Mouse (Mus musculus) heart, postnatal 36 days (tissue): ENCODE results near the gene Gm5767. TPM values are rescaled to one million over a fixed set of nuclear protein-coding genes. Genes with fewer than 3 reads are reported as not detected.

Experiments
- DNase-seq, 2 experiments: peaks; one replicate each; pipeline ENCODE4 v3.0.0; 2021 to 2022
- intact Hi-C: fragments of 180-260 bp; cut with DNase I; formaldehyde crosslinking; loops from one replicate; pipeline ENCODE4 v1.15.1; 2025
- total RNA-seq, 2 experiments: library from RNA; stranded (reverse); gene quantifications; 2 replicates each; pipeline ENCODE4 v1.2.3; 2021

Gene Gm5767
- not detected for total RNA-seq

DNA sequence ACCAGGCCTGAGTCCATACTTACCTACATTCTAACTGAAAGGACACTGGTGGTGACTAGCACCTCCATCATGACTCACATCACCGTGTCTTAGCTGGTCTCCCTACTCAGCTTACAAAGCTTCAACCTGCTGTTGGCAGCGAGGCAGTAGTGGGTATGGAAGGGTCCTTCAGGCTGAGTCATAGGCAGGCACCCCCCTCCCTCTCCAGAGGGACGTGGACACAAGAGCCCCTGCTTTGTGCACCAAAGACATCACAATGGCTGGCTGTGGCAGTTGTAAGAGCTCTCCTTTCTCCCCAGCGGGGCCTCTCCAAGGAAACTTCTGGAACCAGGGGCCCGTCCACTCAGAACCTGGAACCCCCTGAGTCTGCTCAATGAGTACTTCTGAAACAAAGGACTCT lies at the start of gene Gm5767:
Gene Gm5767, plus strand, starts transcription at position 301 of the 400 bp plus-strand sequence.
- intact Hi-C loops = no loop called here
- no peak for DNase-seq

DNA sequence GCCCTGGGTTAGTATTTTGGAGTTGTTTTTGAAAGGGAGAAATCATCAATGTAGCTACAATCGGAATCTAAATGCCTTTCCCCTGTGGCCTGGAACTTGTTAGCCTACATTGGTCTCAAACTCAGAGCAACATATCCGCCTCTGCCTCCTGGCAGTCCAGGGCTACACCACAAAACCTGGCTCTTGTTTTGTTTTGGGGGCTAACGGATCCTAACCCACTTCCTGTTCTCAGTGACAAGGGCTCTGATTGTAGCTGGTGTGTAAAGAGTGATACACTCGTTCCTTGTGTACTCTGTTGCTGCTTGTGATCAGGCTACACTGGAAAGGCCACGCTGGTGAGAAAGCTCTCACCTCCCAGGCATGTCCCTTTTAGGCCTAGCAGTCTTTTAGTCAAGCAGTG lies 49.1 kb upstream of the Gm5767 start:
- intact Hi-C loops = loop anchor here (10.0 kb wide), 1 partner anchor 137 kb away; no protein-coding TSS in a partner anchor
- no peak for DNase-seq

DNA sequence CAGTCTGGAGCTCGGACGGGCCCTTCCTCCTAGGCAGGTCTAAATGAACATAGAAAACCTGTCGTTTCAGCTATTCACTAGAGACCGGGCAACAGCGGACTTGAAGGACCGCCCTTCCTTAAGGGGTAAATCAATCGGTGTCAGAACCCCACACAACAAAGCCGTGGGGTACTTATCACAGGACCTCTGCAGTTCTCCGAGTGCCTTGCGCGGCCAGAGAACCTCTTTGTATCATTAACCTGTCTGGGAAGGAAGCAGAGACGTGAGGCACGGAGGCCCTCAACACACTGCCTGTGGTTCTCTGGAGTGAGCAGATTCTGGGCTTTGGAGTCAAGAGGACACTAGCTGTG lies 43.7 kb upstream of the Gm5767 start:
- intact Hi-C loops = loop anchor here (5.0 to 10.0 kb wide), 2 partner anchors 142 to 190 kb away; no protein-coding TSS in a partner anchor
- no peak for DNase-seq

DNA sequence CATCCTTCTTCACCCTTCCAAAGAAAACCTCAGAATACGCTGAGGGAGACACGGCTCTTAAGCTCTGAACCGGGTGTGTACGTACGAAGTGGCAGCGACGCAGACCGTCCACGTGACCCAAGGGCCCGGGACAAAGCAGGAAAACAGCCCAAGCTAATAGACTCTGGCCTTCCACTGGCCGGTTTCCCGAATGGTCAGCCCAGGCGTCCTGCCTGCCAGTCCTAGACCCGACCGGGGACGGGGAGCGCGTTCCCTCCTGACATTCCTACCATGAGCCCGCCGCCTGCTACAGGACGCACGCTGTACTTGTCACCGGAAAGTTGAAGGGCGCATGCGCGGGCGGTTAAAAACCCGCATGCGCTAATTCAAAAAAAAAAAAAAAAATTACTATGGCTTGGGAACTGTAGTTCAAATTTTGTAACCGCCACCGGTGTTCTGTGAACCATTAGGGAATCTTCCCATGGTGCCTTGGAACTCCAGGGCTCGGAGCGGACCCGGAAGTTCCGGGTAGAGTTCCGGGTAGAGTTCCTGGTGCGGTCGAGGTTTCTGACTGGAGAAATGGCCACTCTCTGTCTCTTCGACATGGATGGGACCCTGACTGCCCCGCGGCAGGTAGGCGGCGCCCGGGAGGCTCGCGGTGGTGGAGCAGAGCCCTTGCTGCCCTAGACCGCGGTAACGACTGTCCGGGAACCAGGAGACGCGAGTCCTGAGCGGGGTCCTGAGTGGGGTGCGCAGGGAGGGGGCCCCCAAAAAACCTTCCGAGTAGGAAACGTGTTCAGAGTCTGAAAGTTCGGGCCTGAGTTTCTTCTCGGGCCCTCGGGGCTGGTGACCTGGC lies 43.1 kb upstream of the Gm5767 start, which contains the start of the genes Pmm2 and Tmem186:
Gene Pmm2, plus strand, starts transcription at position 458 of the 835 bp plus-strand sequence.
Gene Tmem186, minus strand, starts transcription at position 496 of the 835 bp plus-strand sequence.
- DNase-seq = peak; percentile 82 to 87
- intact Hi-C loops = loop anchor here (5.0 to 10.0 kb wide), 2 partner anchors 143 to 190 kb away; no protein-coding TSS in a partner anchor

DNA sequence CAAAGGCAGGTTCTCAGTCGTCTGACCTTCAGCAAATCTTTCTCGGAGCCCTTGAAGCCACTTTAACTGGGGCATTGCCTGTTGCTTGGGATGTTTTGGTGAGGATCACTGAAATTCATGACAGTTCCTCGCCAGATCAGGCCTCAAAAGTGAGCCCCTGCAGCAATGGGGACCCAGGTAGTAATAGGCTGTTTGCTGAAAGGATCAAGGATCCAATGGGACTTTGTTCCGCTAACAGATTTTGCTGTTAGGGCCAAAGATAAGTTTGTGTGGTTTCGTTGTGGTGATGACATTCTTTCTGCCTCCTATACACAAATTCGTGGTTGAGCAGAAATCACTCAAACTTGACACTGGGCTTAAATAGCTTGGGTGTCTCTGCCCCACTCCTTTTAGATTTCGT lies 42.4 kb upstream of the Gm5767 start:
- intact Hi-C loops = loop anchor here (5.0 to 10.0 kb wide), 2 partner anchors 143 to 189 kb away; no protein-coding TSS in a partner anchor
- no peak for DNase-seq

DNA sequence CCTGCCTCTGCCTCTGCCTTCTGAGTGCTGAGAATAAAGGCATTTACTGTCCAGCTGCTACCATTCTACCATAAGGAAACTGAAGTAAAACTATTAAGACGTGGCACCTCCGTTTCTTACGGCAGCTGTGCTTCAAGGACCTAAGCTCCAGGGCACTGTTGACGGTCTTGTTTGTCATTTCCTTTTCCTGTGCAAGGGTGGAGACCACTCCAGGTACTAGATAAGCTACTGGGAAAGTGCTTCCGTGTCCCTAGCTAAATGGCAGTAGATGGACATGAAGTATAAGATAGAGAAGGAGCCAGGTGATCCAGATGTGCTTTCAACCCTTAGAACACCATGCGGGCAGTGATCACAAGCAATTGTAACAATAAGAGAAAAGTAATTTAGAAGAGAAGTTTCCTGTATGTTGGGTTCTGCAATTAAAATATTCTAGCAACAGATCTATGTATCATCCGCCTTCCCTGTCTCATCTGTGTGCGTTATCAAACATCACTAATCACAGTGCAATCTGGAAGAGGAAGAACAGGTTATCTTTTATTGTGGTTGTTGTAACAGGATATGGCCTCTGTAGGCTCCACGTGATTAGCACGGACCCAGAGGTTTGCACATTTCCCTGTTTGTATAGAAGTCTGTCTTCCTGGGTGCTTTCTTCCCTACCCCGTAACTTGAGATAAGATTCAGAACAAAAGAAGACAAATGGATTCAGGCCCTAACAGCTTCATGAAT lies 40.9 kb upstream of the Gm5767 start:
- DNase-seq = no peak
- intact Hi-C loops = loop anchor here (5.0 to 10.0 kb wide), 2 partner anchors 145 to 188 kb away; no protein-coding TSS in a partner anchor

DNA sequence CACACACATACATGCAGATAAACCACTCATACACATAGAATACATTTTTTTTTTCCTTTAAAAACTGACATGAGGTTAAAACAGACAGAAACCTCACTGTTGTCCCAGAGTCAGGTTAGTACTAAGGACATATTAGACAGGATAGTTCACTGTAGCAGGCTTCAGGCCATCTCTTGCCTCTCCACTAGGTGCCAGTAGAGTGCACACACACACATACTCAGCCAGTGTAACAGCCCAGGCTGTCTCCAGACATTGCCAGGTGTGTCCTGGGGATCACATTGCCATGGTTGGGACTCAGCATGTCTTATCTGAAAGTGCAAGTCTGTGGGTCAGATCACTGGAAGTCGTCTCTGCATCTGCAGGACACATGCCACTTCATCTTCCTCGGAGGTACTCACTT lies 36.7 kb upstream of the Gm5767 start:
- peak in 1 of 2 experiments; percentile 48 for DNase-seq
- intact Hi-C loops = loop anchor here (1.0 kb wide), 1 partner anchor 30 kb away; no protein-coding TSS in a partner anchor

DNA sequence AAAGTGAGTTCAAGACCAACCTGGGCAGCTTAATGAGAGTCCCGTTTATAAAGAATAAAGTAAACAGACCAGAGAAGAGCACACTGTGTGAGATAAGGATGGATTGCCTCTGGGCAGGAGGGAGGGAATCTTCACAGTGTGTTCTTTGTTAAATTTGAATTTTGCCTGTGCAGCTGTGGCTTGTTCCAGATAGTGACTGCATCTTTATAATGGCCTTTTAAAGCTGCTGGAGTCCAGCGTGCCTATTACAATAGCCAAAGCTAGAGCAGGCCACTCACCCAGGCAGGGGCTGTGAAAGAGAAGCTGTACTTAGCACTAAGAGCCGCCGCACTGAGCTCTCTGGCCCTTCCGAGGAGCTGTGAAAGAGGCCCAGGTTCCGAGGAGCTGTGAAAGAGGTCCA lies 35.0 kb upstream of the Gm5767 start:
- intact Hi-C loops = no loop called here
- no peak for DNase-seq

DNA sequence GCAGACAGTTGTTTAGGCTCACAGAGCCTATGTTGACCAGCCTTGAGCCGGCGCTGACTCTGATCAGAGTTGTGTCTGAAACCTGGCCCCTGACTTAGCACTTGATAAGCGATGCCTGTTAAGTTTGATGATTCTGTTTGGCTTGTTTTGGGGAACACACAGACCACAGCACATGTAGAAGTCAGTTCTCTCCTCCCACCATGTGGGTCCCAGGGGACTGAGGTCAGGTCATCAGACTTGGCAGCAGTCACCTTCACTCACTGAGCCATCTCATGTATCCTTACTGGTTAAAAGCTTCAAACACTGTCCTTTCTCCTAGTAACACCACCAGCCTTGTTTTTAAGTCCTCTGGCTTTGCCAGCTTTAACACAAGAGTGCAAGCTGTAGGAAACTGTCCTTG lies 30.6 kb upstream of the Gm5767 start:
- no peak for DNase-seq
- intact Hi-C loops = no loop called here

DNA sequence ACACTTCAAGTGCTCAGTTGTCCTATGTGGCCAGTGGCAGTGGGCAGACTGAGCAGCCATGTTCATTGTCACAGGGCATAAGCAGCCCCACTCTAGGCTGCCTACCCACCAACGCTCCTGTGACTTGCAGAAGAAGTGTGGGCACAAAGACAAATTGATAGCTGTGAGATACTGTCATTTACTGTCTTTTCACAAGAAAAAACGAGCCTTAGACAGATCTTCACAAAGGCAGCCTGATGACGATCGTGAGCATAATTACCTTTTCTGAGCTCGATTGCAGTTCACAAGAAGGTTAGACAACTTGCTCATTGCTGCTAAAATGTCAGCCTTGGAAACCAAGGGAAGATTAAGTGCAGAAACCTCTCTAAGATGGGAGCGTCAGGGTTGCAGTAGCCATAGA lies 25.5 kb upstream of the Gm5767 start:
- DNase-seq = no peak
- intact Hi-C loops = no loop called here

DNA sequence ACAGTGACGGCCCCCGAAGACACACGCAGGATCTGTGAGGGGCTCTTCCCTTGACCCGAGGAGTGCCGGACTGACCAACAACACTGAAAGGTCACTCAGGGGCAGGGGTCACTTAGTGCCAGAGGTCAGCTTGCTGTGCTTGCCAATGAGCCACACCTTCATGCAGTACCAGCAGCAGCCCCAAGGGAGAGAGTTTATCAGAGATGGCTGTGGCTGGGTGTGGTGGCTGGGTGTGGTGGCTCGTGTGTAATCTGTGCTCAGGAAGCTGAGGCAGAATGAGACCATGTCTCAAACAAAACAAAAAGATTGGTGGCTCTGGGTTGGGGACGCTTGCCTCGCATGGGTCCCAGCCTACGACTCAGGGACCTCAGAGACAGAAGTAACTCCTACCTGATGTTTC lies 25.0 kb upstream of the Gm5767 start:
- intact Hi-C loops = no loop called here

DNA sequence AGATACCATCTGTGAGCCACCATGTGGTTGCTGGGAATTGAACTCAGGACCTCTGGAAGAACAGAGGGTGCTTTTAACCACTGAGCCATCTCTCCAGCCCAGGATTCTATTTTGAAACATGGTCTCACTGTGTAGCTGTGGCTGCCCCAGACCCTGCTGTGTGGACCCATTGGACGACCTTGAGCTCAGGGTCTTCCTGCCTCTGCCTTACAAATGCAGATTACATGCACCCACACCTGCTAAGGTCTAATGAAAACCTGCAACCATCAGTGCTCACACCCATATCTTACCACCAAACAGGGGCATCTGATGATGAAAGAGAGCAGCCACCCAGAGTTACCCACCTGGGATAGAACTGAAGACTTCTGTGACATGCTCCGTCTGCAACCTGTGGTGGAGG lies 24.3 kb upstream of the Gm5767 start:
- no peak for DNase-seq
- intact Hi-C loops = no loop called here

More for the DNA sequence above, 25.0 kb upstream of the Gm5767 start:
- no peak for DNase-seq

DNA sequence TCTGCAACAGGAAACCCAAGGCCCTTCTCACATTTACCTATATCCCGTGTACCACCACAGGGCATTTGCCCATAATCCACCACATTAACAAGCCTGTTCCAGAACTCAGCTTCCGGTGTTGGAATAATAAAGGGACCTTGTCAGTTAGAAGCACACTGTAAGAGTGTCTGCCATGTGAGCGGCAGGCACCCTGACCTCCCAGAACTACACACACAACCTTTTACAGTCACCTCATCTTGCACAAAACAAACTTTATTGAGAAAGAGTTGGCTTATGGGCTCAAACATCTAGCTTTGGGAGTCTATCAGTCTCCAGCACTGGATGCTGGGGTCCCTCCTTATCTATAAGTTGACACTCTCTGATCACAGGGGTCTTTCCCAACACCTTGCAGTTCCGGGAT lies 22.2 kb upstream of the Gm5767 start:
- intact Hi-C loops = no loop called here
- no peak for DNase-seq

DNA sequence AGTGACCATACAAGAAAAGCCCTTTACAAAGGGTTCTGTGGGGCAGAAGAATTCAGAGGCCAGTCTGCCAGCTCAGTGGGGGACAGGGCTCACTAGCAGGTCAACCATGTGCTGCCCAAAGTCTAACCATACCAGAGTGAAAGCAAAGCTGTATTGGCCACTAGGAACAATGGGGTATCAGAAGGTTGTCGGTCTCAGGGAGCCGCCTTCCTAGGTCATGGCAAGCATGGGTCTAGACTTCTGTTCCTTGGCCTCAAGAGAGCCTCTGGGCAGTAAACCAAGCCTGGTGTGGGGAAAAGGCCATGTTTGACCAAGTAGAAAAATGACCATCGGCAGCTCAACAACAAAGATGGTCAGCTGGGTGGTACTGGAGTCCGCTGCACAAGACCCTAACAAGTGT lies 21.8 kb upstream of the Gm5767 start:
- peak in 1 of 2 experiments; percentile 40 for DNase-seq
- intact Hi-C loops = no loop called here

DNA sequence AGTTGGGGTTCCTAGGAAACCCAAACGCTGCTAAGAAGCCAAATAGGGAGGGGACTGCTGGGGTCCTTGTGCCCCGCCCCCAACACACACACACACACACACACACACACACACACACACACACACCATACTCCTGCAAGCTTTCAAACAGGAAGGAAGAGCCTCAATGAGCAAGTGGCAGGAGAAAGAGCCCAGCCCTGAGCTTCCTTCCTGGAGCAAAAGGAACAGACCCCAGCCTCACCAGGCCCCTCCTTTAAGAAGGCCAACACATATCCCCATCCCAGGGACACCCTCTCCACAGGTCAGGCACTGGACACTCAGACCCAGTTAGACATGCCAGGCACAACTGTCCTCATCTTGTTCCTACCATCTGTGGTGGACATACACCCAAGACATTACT lies 17.5 kb upstream of the Gm5767 start:
- DNase-seq = no peak
- intact Hi-C loops = no loop called here

DNA sequence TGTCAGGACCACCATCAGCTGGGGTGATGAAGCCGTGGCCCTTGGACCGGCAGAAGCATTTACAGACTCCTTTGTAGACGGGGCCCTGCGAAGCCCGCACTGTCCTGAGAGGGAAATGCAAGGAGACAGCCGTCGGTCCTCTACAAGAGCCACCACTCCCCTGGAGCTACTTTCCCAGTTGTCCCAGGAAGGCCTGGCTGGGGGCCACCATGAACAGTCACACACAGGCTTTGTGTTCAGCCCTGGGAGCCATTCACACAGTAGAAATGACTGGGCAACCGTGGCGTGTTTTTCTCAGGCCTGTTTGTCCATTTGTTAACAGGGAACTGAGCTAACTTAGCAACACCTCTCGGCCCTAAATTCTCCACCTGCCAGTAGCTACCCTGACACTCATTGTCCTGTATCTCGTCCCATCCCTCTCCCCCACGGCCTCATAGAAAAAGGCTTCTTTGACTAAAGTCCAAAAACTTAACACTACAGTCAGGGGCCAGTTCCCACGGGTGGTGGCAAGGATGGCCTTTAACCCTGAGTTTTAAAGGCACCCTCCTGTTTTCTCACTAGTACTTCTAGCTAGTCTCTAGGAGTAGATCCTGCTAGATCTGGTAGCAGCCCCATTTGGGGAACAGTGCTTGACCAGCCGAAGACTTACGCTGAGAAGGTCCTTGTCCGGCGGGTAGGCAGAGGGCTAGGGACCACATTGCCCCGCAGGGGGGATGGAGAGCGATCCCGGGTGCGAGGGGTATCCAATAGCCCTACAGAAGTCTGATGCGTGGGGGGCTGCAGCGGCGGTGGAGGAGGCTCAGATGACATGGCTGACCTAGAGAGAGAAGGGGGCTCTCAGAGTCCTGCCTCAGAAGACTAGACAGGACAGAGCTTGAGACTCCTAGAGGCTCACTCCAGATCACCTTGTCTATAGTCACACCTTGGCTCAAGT lies 16.7 kb upstream of the Gm5767 start:
- peak in 1 of 2 experiments; percentile 27 for DNase-seq

DNA sequence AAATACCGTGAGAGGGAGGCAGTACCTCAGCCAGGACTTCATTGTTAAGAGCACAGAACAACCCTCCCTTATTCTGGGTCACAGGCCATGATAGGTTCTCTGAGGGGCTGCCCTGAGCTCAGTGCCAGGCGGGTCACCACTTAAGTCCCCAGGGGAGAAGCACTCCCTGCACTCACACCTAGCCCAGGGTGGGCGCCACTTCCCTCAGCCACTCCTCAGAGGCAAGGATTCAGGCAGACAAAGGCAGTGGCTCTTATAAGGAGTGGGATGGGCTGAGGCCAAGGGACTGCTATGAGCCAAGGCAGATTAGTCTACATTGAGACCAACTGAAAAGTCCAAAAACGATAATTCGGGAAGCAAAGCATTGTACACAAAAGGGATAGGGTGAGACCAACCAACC lies 15.2 kb upstream of the Gm5767 start:
- no peak for DNase-seq
- intact Hi-C loops = no loop called here

More for the DNA sequence above, 16.7 kb upstream of the Gm5767 start:
- intact Hi-C loops = no loop called here

DNA sequence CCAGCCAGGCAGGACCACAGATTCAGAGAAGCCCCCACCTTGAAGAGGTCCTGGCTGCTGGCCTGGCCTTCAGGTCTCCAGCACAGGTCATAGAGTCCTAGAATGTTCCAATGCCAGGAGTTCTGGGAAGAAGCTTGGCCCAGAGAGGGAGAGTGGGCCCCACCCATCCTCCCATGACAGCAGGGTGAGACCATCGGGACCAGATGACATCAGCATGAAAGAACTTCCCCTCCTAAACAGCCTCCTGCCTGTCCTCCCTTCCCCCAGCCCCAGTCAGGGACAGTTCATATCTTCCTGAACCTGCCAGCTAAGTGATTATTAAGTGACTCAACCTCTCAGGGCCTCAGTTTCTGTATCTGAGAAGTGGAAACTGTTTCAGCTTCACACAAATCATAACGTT lies 14.1 kb upstream of the Gm5767 start:
- peak; percentile 51 to 62 for DNase-seq

DNA sequence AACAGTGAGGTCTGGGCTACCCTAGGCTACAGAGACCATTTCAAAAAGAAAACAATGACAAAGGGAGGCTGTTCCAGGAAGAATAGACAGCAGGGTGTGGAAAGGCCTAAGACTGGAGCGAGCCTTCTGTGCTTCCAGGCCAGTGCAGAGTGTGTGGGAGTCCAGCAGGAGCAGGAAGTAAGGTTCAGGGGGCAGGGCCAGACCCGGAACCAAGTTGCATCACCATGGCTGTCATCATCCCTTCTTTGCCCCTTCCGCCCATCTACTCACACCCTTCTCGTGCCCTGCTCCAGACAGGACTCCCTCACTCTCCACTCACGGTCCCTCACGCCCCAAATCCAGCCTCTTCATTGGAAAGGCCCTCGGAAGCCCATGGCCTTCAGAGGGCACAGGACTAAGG lies 13.3 kb upstream of the Gm5767 start:
- intact Hi-C loops = no loop called here
- DNase-seq = peak; percentile 33 to 49

More for the DNA sequence above, 14.1 kb upstream of the Gm5767 start:
- intact Hi-C loops = no loop called here

DNA sequence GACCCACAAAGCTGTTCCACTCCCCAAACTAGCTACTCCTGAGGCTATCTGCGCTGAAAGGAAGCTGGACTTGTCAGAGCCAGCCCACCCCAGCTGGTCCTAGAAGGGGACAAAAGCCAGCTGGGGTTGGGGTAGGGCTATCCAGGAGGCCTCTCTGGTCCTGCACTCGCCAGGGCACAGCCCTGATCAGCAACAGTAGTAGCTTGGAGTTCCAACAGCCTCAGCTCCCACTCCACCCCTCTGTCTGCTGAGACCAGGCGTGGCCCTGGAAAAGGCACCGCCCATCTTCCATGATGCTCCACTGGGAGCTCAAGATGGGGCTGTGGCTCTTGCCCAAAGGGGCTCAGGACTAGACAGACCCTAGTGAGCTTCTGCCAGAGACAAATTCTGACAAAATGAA lies 12.8 kb upstream of the Gm5767 start:
- intact Hi-C loops = no loop called here
- peak in 1 of 2 experiments; percentile 26 for DNase-seq
